Mouse (Mus musculus): ENCODE data around the gene Gm28053.

GRCm38 (mm10) chr6:48723468-48723867 lies 5.1 kb downstream of the Gm28053 start:
- TF ChIP-seq CTCF (IDR thresholded peaks at IDR 0.05; ENCODE audit: low read depth) (no peak), EP300 (IDR thresholded peaks at IDR 0.05; ENCODE audit: low read depth) (no peak)

All from liver, postnatal 0 days (tissue).